Mouse (Mus musculus) cerebellum, adult 11 months (tissue): ENCODE measurements around the gene Tmem171.

Experiments used
- DNase-seq: peaks from one replicate; pipeline ENCODE4 v3.0.0; 2022

The Tmem171 gene

DNA sequence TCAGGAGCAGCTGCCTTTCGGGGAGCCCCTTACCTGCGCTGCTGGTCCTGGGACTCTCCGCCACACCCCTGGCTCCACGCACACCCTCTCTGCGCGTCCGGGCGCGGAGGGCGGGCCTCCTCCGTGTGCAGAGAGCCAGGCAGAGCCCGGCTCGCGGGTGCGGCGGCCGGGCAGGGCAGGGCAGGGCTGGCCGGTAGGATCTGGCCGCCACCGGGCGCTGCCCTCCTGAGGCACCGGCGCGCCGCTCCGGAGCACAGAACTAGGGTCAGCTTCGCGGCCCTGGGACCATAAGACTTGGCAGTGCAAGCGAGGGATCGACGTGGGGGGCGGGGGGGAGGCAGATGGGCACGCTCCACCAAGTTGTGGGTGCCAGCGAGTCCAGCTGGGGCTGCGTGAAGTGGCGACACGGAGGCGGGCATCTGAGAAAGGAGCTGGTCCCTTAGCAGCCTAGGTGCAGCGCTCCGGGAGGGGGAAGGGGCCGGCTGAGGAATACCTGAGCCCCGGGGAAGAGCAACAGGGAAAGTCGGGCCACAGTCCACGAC is at the start of gene Tmem171:
TSS of gene Tmem171 (minus strand) at position 62 of the 542 bp plus-strand sequence.
- DNase-seq: no peak

DNA sequence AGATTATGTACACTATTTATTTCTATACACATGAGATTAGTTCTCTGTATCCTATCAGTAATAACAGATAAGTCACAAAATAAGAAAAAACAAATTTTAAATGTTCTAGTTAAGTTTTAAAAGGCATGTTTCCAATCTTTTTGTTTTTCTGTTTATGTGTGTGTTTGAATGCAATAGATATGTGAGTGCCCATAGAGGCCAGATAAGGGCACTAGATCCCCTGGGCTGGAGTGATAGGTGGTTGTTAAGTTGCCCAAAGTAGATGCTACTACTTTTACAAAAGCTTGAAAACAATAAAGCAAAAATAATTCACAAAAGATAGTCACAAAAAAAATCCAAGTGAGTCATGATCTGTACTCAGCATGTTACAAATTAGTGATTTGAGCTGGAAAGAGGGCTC is 49.2 kb upstream of the Tmem171 start:
- no peak for DNase-seq

DNA sequence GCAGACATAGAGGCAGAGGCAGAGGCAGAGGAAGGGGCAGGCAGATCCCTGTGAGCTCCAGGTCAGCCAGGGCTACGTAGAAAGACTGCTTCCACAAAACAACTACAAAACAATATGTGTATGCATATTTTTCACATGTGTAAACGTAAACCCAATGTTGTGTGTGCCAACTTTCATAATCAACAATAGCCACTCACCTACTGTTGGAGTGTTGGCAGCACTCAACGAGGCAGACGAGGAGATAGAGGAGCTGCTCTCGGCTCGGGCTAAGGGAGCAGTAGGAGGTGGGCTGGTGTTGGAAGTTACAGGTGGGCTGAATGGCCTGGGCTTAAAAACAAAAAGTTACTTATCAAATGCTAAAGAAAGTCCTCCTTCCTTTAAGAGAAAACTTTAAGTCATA is 48.6 kb upstream of the Tmem171 start:
- no peak for DNase-seq

DNA sequence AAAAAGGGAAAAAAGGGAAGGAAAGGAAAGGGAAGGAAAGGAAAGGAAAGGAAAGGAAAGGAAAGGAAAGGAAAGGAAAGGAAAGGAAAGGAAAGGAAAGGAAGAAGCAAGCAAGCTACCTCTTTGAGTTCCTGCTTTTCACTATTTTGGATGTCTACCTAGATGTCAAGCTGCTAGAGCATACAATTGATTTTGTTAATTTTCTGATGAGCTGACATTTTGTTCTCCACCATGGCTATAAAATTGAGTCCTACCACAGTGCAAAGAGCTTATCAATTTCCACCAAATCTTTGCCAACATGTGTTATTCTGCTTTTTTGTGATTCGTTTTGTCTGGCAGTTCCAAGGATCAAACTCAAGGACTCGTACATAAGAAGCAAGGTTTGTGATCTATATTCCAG is 43.6 kb upstream of the Tmem171 start:
- DNase-seq: no peak

DNA sequence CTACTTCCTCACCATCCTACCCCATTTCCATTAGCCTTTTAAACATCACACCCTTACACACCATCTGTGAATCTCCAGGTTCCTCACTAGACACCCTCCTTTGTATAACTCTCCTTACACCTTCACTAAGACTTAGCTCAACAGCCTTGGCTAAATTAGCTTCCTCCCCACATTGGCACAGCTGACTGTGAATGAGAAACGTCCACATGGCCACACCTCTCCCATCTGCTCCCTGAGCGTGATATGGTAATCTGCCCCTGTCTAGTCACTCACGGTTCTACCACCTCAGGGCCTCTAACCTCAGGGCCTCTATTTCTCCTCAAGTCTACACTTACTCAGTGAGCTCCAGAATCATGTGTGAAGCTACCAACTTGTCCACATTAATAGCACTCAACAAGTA is 38.7 kb upstream of the Tmem171 start:
- no peak for DNase-seq

DNA sequence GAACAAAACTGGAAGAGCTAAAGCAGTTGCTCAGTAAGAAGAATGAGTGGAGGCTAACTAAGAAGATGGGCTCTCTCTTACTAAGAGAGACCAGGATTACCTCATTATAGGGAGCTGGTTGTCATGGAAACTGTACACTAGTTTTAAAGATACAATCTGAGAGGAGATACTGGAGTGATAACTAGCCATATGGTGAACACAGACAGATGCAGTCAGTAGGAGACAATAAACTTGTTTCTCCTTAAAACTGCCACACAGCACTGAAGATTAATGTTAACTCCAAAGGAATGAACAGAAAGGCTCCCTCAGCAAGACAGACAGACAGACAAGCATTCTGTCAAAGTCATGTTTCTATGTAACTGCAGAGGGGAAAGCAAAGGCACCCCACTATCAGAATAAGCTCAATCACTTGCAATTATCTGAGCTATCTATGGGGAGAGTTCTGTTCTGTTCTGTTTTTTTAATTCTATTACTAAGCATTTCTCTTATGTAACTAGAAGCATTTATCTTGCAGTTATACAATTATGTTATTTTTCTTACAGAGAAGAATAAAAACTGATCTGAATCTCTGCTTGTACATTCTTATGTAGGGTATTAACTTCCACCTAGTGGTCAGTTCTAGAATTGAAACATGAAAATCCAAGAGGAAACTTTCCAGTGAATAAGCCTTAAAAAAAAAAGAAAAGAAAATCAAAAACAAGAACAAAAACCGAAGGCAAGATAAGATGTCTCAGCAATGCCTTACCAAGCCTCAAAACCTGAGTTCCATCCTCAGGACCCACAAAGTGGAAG is 34.8 kb upstream of the Tmem171 start:
- DNase-seq: no peak

DNA sequence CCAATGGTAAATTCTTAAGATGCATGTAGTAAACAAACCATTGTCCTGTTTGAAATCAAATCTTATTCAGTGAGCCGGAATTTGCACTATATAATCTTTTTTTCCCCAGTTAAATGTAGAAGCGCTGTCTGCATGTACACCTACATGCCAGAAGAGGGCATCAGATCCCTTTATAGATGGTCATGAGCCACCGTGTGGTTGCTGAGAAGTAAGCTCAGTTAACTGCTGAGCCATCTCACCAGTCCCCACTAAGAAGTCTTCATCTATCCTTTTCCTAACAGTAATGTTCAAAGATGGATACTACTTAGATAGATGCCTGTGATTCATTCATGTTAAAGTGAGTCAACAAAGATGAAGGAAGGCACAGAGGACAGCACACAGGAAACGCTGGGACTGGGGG is 31.9 kb upstream of the Tmem171 start:
- no peak for DNase-seq

DNA sequence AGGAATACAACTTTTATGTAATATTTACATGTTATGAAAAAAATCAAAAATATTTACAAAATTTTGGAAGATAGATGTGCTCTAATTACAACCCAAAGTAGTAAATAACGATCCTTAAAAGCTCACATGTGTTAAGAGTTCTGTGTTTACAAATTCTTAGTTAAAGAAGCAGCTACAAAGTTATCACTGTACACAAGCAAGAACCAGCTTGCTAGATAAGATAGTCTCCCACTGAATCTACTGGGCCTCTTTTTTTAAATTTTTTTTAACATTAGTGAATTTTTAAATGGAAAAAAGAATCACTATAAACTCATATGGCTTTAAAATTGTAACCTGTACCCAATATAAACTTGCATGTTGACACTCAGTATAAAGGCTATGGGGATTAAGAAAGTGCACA is 28.8 kb upstream of the Tmem171 start:
- DNase-seq: no peak

DNA sequence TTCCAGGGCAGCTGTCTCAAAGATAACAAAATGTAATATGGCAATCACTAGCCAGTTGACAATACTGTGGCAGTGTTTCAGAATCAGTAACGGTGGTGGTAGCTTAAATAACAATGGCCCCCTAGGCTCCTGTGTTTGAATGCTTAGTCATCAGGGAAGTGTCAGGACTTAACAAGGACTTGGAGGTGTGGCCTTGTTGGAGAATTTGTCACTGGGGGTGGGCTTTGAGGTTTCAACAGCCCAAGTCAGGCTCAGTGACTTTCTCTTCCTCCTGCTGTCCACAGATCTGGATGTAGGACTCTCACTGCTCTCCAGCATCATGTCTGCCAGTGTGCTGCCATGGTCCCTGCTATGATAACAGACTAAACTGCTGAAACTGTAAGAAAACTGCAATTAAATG is 27.7 kb upstream of the Tmem171 start:
- DNase-seq: no peak

DNA sequence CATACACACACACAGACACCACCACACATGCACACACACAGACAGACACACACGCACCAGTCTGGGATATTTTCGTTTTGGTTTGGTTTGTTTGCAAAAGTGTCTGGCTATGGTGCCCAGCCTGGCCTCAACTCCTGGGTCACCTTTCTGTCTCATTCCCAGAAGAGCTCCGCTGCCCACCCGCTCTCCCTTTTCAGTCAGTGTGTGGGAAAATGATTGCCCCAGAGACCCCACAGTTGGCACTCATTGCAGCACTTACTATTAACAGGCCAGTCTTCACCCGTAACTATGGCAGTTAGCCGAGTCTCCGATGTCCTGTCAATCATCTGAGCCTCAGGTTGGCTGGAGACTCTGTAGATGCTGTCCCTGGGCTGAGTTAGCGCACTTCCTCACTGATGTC is 21.5 kb upstream of the Tmem171 start:
- DNase-seq: no peak

DNA sequence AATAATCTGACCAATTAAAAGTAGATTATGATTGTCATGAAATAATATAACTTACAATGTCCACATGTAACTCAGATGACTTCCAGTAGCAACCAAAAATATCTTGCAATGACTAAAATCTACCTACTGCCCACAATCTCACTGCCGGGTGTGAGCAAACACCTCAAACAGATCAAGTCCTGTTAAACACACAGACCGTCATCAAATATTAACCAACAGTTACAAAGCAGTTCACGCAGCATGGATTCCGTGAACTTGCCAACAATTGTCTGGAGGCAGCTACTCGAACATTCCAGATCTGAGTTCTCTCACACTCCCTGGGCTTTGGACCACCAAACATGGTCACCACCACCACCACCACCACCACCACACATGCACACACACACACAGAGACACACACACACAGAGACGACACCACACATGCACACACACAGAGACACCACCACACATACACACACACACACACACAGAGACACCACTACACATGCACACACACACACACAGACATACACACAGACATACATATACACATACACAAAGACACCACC is 20.9 kb upstream of the Tmem171 start:
- no peak for DNase-seq

DNA sequence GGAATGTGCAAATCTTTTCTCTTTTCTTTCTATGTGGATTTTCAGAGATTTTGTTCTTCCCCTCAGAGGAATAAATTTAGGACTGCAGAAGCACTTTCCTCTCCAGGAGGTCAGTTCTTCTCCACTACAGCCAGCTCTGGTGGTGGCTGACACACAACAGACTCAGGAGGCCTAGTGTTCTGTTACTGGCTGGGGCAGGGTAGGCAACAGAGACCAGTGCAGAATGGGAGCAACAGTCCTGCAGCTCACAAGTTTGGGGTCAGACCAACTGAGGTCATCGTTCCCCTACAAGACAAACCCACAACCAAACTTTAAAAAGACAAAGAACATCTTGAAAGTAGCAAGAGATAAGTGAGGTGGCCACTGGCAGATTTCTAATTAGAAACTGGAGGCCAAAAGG is 16.0 kb upstream of the Tmem171 start:
- no peak for DNase-seq

DNA sequence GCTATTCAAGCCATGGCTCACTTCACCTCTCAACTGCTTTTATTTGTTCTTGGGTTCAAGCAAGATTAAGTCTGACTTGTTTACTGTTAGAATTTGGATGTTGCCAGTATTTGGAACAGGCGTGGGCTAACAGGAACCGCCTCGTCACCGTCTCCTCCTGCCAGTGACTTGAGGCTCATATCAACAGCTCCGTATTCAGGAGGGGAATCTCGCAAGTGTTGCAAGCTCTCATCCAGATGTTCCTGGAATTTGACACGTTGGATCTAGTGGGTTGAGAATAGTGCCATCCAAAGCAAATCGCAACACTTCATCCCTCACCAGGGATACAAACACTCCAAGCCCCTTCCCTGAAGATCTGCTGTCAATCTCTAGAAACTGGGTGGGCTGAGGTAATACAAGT is 15.6 kb upstream of the Tmem171 start:
- DNase-seq: no peak

DNA sequence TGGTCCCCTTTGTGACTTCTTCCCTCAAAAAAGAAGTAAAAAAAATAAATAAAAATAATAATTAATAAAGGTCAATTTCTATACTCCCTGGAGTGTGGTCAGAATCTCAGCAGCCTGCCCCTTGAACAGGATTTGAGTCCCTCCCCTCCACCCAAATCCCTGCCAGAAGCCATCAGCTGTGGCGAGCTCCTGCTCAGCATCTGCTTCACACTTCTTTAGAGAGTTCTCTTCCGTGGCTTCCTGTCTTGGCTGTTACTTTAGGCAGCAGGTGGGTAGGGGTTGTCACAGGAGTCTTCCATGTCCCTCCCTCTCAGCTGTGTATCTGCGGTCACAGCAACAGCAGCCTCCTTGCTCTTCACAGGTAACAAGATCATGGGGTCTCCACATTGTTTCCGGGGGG is 10.9 kb upstream of the Tmem171 start:
- no peak for DNase-seq

DNA sequence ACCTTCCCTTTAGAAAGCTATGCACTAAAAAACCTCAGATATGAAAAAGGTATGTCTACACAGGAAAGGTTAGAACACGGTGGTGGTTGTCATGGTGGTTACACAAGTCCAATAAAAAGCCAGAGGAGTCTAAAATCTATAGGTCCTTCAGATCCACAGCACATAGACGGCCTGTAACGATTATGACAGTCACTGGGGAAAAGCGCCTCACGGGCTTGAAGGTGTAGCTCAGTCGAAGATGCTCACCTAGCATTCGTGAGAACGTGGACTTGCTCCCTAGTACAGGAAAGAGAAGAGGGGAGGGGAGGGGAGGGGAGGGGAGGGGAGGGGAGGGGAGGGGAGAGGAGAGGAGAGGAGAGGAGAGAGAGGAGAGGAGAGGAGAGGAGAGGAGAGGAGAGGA is 9.2 kb upstream of the Tmem171 start:
- no peak for DNase-seq

DNA sequence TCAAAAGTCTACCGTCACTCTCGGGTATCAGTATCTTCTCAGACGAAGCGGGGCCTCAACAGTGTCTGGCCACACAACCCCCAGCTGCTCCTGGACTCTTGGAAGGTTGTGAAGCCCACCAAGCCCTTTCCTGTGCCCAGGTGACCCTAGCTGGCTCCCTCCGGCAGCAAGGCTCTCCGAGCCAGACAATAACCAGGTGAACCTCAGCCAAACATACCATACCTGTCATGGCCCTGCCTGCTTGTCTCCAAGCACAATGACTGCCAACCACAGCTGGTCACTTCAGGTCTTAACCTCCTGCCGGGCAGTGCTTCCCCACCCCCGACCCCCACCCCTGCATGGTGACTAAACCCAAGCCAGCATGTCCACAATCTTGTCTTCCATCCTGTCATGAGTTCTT is 7.7 kb upstream of the Tmem171 start:
- no peak for DNase-seq

DNA sequence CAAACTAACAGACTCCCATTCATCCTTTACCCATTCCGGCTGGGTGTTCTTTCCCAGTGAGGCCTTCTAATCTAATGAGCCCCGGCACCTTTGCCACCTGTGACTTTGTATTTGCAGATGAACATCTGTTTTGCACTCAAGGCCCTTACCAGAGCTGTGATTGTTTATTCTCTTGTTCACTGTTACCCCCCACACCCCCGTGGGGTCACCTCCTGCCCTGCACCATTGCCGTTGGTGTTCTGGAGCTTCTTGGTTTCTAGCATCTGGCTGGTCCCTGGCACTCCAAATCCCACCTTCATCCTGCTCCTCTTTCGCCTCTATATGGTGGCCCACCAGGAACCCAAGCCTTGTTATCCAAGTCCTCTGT is 6.7 kb upstream of the Tmem171 start:
- no peak for DNase-seq

DNA sequence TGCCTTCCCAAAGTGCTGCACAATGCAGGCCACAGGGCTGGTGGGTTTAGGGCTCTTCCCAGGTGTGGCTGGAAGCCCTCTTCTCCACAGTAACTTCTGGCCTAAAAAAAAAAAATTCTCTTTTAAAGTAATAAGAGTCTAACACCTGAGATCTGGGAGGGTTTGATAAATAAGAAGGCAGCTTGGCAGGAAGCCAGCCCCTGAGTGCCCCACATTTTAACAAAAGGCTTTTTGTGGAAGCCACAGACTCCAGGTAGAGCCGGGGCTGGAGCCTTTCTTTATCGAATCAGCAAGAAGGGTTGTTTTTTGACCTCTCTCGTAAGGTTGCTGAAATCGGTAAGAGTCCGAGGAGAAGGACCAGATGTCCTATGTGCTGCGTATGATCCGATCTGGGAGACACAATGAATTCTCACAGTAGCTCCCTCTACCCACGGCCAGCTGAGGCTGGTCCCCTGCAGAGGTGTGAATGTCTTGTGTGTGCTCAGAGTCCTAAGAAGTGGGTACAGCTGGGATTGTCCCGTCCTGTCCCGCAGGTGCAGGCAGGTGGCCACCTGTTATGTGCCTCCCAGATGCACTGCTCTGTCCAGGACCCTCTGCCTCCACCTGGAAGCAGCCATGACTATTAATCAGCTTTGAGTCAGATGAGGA is 6.2 kb upstream of the Tmem171 start:
- no peak for DNase-seq

DNA sequence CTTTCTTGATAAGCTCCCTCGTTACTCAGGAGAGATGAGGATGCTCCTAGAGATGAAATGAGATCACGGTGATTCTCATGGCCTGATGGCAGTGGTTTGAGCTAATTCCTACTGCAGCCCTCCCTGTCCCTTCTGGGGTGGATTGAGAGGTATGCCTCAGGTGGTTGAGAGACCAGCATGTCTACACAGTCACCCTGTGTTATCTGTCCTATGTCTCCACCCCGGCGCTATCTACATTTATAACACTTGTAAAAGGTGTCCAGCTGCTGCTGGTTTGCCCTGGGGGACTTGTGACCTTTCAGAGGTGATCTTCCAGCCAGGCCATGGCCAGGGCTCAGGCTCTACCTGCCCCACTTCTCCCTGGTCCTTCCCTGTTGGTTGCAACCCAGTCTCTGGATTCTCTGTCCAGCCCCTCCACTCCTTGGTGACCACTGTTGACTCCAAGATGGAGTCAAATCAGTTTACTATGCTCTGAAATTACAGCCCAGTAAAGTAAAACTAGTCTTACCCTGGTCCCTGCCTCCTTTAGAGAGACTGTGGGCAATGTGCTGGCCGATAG is 5.4 kb upstream of the Tmem171 start:
- DNase-seq: no peak

DNA sequence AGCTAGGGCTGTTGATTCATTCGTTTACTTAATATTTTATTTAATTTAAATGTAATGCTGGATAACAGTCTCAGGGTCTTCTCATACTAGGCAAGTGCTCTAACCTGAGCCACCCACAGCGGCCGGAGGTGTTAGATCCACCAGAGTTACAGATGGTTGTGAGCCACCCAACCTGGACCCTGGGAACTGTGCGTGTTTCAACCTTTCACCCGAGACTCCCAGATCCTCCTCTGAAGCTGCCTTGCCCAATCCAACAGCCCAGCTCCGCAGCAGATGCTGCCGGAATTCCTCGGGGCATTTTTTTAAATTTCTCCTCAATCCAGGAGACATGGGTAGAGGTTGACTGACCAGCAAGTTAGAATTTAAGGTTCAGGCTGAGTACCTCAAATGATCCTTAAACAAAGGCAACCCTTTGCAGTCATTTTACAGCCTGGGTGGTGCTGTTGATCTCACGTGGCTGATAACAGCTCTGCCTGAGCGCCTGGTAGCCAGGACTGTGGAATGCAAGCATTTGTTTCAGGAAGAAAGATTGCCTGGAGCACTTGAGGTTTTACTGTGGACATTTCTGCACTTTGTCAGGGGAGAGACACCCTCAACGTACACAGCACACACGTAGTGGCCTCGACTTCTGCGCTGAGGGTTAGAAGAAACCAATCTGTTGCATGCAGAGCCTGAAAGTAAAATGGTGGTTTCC is 4.6 kb upstream of the Tmem171 start:
- no peak for DNase-seq

DNA sequence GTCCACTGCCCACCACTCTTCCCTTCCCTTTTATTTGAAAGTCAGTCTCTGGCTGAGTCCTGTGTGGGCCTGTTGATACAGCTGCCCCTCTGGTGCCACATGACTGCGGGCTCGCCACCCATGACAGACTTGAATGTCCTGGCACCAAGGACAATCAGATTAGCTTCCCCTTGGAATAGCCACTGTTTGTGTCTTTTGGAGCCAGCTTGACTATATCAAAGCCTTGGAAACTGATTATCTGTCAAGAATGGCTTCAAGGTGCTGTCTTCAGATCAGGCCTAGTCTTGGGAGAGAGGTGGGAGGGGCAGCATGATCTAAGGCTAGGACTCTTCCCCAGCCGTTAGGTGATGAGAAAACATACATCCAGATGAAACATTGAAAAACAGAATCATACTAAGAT is 2.1 kb upstream of the Tmem171 start:
- no peak for DNase-seq

DNA sequence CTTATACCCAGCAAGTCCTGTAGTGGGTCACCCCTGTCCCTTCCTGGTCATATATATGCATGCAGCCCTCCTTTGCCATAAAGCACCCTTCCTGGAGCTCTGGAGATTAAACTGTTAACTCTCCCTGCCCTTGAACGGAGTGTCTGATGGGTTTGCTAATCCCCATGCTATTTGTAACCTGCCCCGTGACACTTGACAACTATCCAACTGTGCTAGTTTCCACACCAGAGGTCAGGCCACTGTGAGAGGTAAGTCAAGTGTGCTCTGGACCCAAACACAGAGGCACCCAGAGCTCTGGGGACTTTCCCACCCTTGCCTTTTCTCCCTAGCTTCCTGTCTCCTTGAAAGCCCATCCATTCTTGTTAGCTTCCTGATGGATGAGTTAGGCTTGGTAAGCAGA is 912 bp upstream of the Tmem171 start:
- DNase-seq: no peak

DNA sequence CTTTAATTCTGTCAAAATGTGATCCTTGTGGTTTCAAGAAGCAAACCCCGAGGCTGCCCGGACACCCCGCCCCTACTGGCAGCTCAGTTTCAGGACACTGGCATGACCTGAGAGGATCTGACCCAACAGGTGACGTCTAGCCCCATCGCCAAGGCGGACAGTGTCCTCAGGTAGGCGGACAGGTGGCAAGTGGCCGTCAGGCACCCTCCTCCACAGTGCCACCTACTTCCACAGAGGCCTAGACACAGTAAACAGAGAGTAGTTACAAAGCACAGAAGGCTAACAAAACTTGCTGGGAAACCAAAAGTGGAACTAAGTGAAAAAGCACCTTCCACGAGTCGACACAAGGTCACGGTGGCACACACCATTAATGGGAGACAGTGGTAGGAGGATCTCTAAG is 1.3 kb downstream of the Tmem171 start:
- DNase-seq: no peak
